Mouse (Mus musculus) adrenal gland, adult 8-10 months (tissue): ENCODE results near the gene Gsdmc3. TPM values are rescaled to one million over a fixed set of nuclear protein-coding genes. Genes with fewer than 3 reads are reported as not detected.
"Not testable (repeated sequence)": the region's sequence is repeated elsewhere in the genome, so short reads cannot be mapped to it uniquely, and the experiment has no call there.

Source experiments
- DNase-seq: peaks from one replicate; pipeline ENCODE4 v3.0.0; 2022
- total RNA-seq, 4 experiments: library from RNA; stranded (reverse); gene quantifications; 2 replicates each; pipeline ENCODE4 v1.2.4; 2022

Gene Gsdmc3
- total RNA-seq: under 1 TPM in 1 of 4 experiments, not detected in 3; 0.14 TPM

- DNase-seq: not testable (repeated sequence)
Measured at GRCm38 (mm10) chr15:63878458-63878857, at the start of gene Gsdmc3. Gene Gsdmc3 (minus strand): TSS chr15:63878558.

GRCm38 (mm10) chr15:63926201-63926600 is 47.8 kb upstream of the Gsdmc3 start:
- no peak for DNase-seq

GRCm38 (mm10) chr15:63924484-63924883 is 46.1 kb upstream of the Gsdmc3 start:
- DNase-seq: peak; percentile 14

GRCm38 (mm10) chr15:63921618-63922017 is 43.3 kb upstream of the Gsdmc3 start:
- DNase-seq: not testable (repeated sequence)

GRCm38 (mm10) chr15:63919728-63920127 is 41.4 kb upstream of the Gsdmc3 start:
- DNase-seq: not testable (repeated sequence)

- not testable (repeated sequence) for DNase-seq
Measured at GRCm38 (mm10) chr15:63916584-63916983, 38.2 kb upstream of the Gsdmc3 start.

GRCm38 (mm10) chr15:63912197-63912596 is 33.8 kb upstream of the Gsdmc3 start, which contains the start of gene Gsdmc4:
Gene Gsdmc4 (minus strand): TSS chr15:63912297.
- DNase-seq: not testable (repeated sequence)

- not testable (repeated sequence) for DNase-seq
Measured at GRCm38 (mm10) chr15:63909896-63910295, 31.5 kb upstream of the Gsdmc3 start.

GRCm38 (mm10) chr15:63895560-63896353 is 17.4 kb upstream of the Gsdmc3 start:
- peak; percentile 5 for DNase-seq

- DNase-seq: not testable (repeated sequence)
Measured at GRCm38 (mm10) chr15:63888440-63888839, 10.1 kb upstream of the Gsdmc3 start.

GRCm38 (mm10) chr15:63887949-63888348 is 9.6 kb upstream of the Gsdmc3 start:
- DNase-seq: not testable (repeated sequence)

- DNase-seq: not testable (repeated sequence)
Measured at GRCm38 (mm10) chr15:63876160-63876559, 2.2 kb downstream of the Gsdmc3 start.

GRCm38 (mm10) chr15:63861965-63862364 is 16.4 kb downstream of the Gsdmc3 start:
- not testable (repeated sequence) for DNase-seq

Other genes starting within 250 kb of the Gsdmc3 start
- gene Gsdmc2, start 33.4 kb downstream of the Gsdmc3 start, total RNA-seq: not detected
- under 1 TPM in 1 of 4 experiments, not detected in 3; 0.12 TPM for gene Gsdmc4, start 33.7 kb upstream of the Gsdmc3 start, total RNA-seq
- gene Fam49b, start 181.9 kb upstream of the Gsdmc3 start, total RNA-seq: 10 to 100 TPM; 33.8 to 36.4 (median 34.4) TPM